Mouse (Mus musculus) MEL (cell line): ENCODE results near the gene Gpx1. TPM values are rescaled to one million over a fixed set of nuclear protein-coding genes. Genes with fewer than 3 reads are reported as not detected.

ENCODE experiments used
- DNase-seq: peaks from one replicate; pipeline ENCODE4 v3.0.0; 2011; ENCODE audit warnings: low read depth, low spot score
- H3K27ac ChIP-seq: 2 replicates; pipeline ENCODE4 v1.5.1; 2012; ENCODE audit warnings: low read depth, mild to moderate bottlenecking, control low read depth, low read length, moderate library complexity; ENCODE audit not compliant: control insufficient read depth
- H3K27me3 ChIP-seq, 2 experiments: fragments of 150-350 bp in 1 of 2; sonication (generic) in 1 of 2; 2 replicates each; pipeline ENCODE4 v1.6.1; 2012; ENCODE audit warnings: low read length in 2 of 2, mild to moderate bottlenecking in 2 of 2, improper control_type of control experiment in 1 of 2, moderate library complexity in 1 of 2; ENCODE audit not compliant: insufficient read depth in 2 of 2, control insufficient read depth in 1 of 2
- H3K36me3 ChIP-seq, 2 experiments: 2 replicates each; pipeline ENCODE4 v1.6.1; 2012 to 2014; ENCODE audit warnings: low read length in 2 of 2, improper control_type of control experiment in 1 of 2, inconsistent platforms in 1 of 2, mild to moderate bottlenecking in 1 of 2; ENCODE audit not compliant: insufficient read depth in 2 of 2, control insufficient read depth in 1 of 2
- H3K4me1 ChIP-seq, 2 experiments: fragments of 150-350 bp in 1 of 2; sonication (generic) in 1 of 2; 2 replicates each; pipeline ENCODE4 v1.6.1; 2012; ENCODE audit warnings: low read length in 2 of 2, improper control_type of control experiment in 1 of 2, mild to moderate bottlenecking in 1 of 2; ENCODE audit not compliant: insufficient read depth in 2 of 2, control insufficient read depth in 1 of 2
- H3K4me3 ChIP-seq, 2 experiments: fragments of 150-350 bp in 1 of 2; sonication (generic) in 1 of 2; 2 replicates each; pipeline ENCODE4 v1.5.1; 2012; ENCODE audit warnings: low read depth in 2 of 2, low read length in 2 of 2, mild to moderate bottlenecking in 2 of 2, moderate library complexity in 2 of 2, control low read depth in 1 of 2, improper control_type of control experiment in 1 of 2; ENCODE audit not compliant: control insufficient read depth in 1 of 2, insufficient read depth in 1 of 2
- H3K79me2 ChIP-seq: 2 replicates; pipeline ENCODE4 v1.6.1; 2012; ENCODE audit warnings: mild to moderate bottlenecking, low read length, moderate library complexity; ENCODE audit not compliant: control insufficient read depth, poor library complexity, insufficient read depth
- H3K9ac ChIP-seq: 2 replicates; pipeline ENCODE4 v1.6.1; 2012; ENCODE audit warnings: low read depth, mild to moderate bottlenecking, control low read depth, low read length, moderate library complexity; ENCODE audit not compliant: control insufficient read depth, poor library complexity, severe bottlenecking
- H3K9me3 ChIP-seq: fragments of 150-350 bp; sonication (generic); replicated peaks from 2 replicates; pipeline ENCODE4 v1.6.1; 2012; ENCODE audit warnings: mild to moderate bottlenecking, low read length, improper control_type of control experiment, moderate library complexity; ENCODE audit not compliant: insufficient read depth
- BHLHE40 ChIP-seq: IDR thresholded peaks from 2 replicates; pipeline ENCODE4 v1.6.1; 2012; ENCODE audit warnings: low read depth, mild to moderate bottlenecking, inconsistent platforms, low read length, improper control_type of control experiment, borderline replicate concordance
- CHD1 ChIP-seq: IDR thresholded peaks from 2 replicates; pipeline ENCODE4 v1.6.1; 2012; ENCODE audit warnings: low read depth, mild to moderate bottlenecking, inconsistent platforms, low read length, improper control_type of control experiment
- CTCF ChIP-seq, 3 experiments: IDR thresholded peaks in 2 of 3; conservative IDR thresholded peaks in 1 of 3; 2 replicates each; pipeline ENCODE4 v1.5.1; 2011 to 2012; ENCODE audit warnings: low read length in 3 of 3, low read depth in 2 of 3, mild to moderate bottlenecking in 2 of 3, improper control_type of control experiment in 1 of 3, inconsistent platforms in 1 of 3, mixed read lengths in 1 of 3, moderate library complexity in 1 of 3; ENCODE audit not compliant: control insufficient read depth in 1 of 3, insufficient read depth in 1 of 3, poor library complexity in 1 of 3, severe bottlenecking in 1 of 3
- E2F4 ChIP-seq: IDR thresholded peaks from 2 replicates; pipeline ENCODE4 v1.6.1; 2011; ENCODE audit warnings: low read depth, low read length, improper control_type of control experiment, borderline replicate concordance
- ELF1 ChIP-seq: IDR thresholded peaks from 2 replicates; pipeline ENCODE4 v1.6.1; 2014; ENCODE audit warnings: low read depth, mild to moderate bottlenecking, inconsistent platforms, low read length, improper control_type of control experiment, moderate library complexity
- EP300 ChIP-seq, 2 experiments: IDR thresholded peaks; 2 replicates each; pipeline ENCODE4 v1.6.1; 2011; ENCODE audit warnings: improper control_type of control experiment in 2 of 2, low read length in 2 of 2, low read depth in 1 of 2, mild to moderate bottlenecking in 1 of 2
- ETS1 ChIP-seq: IDR thresholded peaks from 2 replicates; pipeline ENCODE4 v1.6.1; 2012; ENCODE audit warnings: low read depth, mild to moderate bottlenecking, inconsistent platforms, low read length, improper control_type of control experiment, moderate library complexity
- JUND ChIP-seq: IDR thresholded peaks from 2 replicates; pipeline ENCODE4 v1.6.1; 2011; ENCODE audit warnings: low read depth, mild to moderate bottlenecking, improper control_type of control experiment, low read length
- MAFK ChIP-seq: IDR thresholded peaks from 2 replicates; pipeline ENCODE4 v1.6.1; 2011; ENCODE audit warnings: low read depth, mild to moderate bottlenecking, low read length, improper control_type of control experiment, borderline replicate concordance
- MAZ ChIP-seq: IDR thresholded peaks from 2 replicates; pipeline ENCODE4 v1.6.1; 2012; ENCODE audit warnings: low read depth, mild to moderate bottlenecking, inconsistent platforms, low read length, improper control_type of control experiment
- MEF2A ChIP-seq: IDR thresholded peaks from 2 replicates; pipeline ENCODE4 v1.6.1; 2014; ENCODE audit warnings: low read depth, mild to moderate bottlenecking, inconsistent platforms, low read length, improper control_type of control experiment; ENCODE audit not compliant: poor library complexity, insufficient replicate concordance, severe bottlenecking; ENCODE audit errors: extremely low read depth
- MXI1 ChIP-seq: IDR thresholded peaks from 2 replicates; pipeline ENCODE4 v1.6.1; 2011; ENCODE audit warnings: mild to moderate bottlenecking, low read depth, low read length, improper control_type of control experiment
- NELFE ChIP-seq: IDR thresholded peaks from 2 replicates; pipeline ENCODE4 v1.6.1; 2011; ENCODE audit warnings: low read depth, low read length, improper control_type of control experiment
- POLR2AphosphoS2 ChIP-seq: IDR thresholded peaks from 2 replicates; pipeline ENCODE4 v1.6.1; 2011; ENCODE audit warnings: low read length, improper control_type of control experiment
- POLR2AphosphoS5 ChIP-seq: IDR thresholded peaks from 2 replicates; pipeline ENCODE4 v1.6.1; 2012; ENCODE audit warnings: low read depth, borderline replicate concordance, mild to moderate bottlenecking, inconsistent platforms, low read length, moderate library complexity, mixed read lengths
- RAD21 ChIP-seq: IDR thresholded peaks from 2 replicates; pipeline ENCODE4 v1.6.1; 2011; ENCODE audit warnings: mild to moderate bottlenecking, low read depth, low read length, improper control_type of control experiment
- RCOR1 ChIP-seq: IDR thresholded peaks from 2 replicates; pipeline ENCODE4 v1.6.1; 2012; ENCODE audit warnings: low read depth, mild to moderate bottlenecking, inconsistent platforms, low read length, improper control_type of control experiment
- SIN3A ChIP-seq: IDR thresholded peaks from 2 replicates; pipeline ENCODE4 v1.6.1; 2012; ENCODE audit warnings: low read length, improper control_type of control experiment, inconsistent platforms
- SMC3 ChIP-seq: IDR thresholded peaks from 2 replicates; pipeline ENCODE4 v1.6.1; 2011; ENCODE audit warnings: low read depth, low read length, improper control_type of control experiment
- TBP ChIP-seq: IDR thresholded peaks from 2 replicates; pipeline ENCODE4 v1.8.0; 2011; ENCODE audit warnings: low read depth, low read length, improper control_type of control experiment
- TCF12 ChIP-seq: IDR thresholded peaks from 2 replicates; pipeline ENCODE4 v1.6.1; 2014; ENCODE audit warnings: low read depth, mild to moderate bottlenecking, inconsistent platforms, low read length, improper control_type of control experiment, moderate library complexity
- UBTF ChIP-seq: IDR thresholded peaks from 2 replicates; pipeline ENCODE4 v1.6.1; 2012; ENCODE audit warnings: low read depth, mild to moderate bottlenecking, inconsistent platforms, low read length, improper control_type of control experiment, moderate library complexity, borderline replicate concordance; ENCODE audit not compliant: insufficient read depth
- USF1 ChIP-seq: IDR thresholded peaks from 2 replicates; pipeline ENCODE4 v1.6.1; 2014; ENCODE audit warnings: low read depth, mild to moderate bottlenecking, inconsistent platforms, low read length, improper control_type of control experiment, moderate library complexity
- ZC3H11A ChIP-seq: IDR thresholded peaks from 2 replicates; pipeline ENCODE4 v1.6.1; 2012; ENCODE audit warnings: low read depth, mild to moderate bottlenecking, inconsistent platforms, low read length, improper control_type of control experiment
- ZKSCAN1 ChIP-seq: IDR thresholded peaks from 2 replicates; pipeline ENCODE4 v1.6.1; 2012; ENCODE audit warnings: low read depth, mild to moderate bottlenecking, inconsistent platforms, low read length, improper control_type of control experiment, moderate library complexity
- ZMIZ1 ChIP-seq: IDR thresholded peaks from 2 replicates; pipeline ENCODE4 v1.6.1; 2012; ENCODE audit warnings: low read depth, mild to moderate bottlenecking, inconsistent platforms, low read length, improper control_type of control experiment, moderate library complexity
- ZNF384 ChIP-seq: IDR thresholded peaks from 2 replicates; pipeline ENCODE4 v1.6.1; 2012; ENCODE audit warnings: low read depth, mild to moderate bottlenecking, inconsistent platforms, low read length, improper control_type of control experiment
- polyA plus RNA-seq, 2 experiments: library from polyadenylated mRNA; stranded (reverse) in 1 of 2; unstranded in 1 of 2; fragments of >175 nt in 1 of 2; fragments of >200 nt in 1 of 2; gene quantifications; 2 replicates each; pipeline versions ENCODE4 v1.2.1 to v1.2.4; 2012; ENCODE audit warnings: low replicate concordance in 2 of 2, low read depth in 1 of 2; ENCODE audit not compliant: insufficient read length in 2 of 2, insufficient read depth in 1 of 2, missing spikeins in 1 of 2
- total RNA-seq: library from RNA; depleted of rRNA; stranded (reverse); fragments of 300-350 nt; gene quantifications from 2 replicates; pipeline ENCODE4 v1.2.3, GENCODE M21; 2012

Gpx1 gene
- total and polyA plus RNA-seq, 3 experiments: 1,085 to 1,351 (median 1,266) TPM

DNA sequence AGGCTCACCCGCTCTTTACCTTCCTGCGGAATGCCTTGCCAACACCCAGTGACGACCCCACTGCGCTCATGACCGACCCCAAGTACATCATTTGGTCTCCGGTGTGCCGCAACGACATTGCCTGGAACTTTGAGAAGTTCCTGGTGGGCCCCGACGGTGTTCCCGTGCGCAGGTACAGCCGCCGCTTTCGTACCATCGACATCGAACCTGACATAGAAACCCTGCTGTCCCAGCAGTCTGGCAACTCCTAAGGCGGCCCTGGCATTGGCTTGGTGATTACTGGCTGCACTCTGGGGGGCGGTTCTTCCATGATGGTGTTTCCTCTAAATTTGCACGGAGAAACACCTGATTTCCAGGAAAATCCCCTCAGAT is 1.2 kb downstream of the Gpx1 start:
- DNase-seq: peak; percentile 69
- peak overlapping the region; percentile 98 for H3K27ac ChIP-seq
- peaks cover 0 to 43% of the 10 kb centered on the region in 2 experiments; a peak in 2 of 4 replicates for H3K36me3 ChIP-seq
- peak; percentile 6; the same call in 1 of the 2 replicates for TF ChIP-seq POLR2AphosphoS5
- 0 out of 2 replicates have a peak, but pooled peaks have one; percentile 9 for TF ChIP-seq TCF12
- TF ChIP-seq UBTF: no peak
- peak; percentile 62; the same call in 1 of the 2 replicates for TF ChIP-seq CHD1
- no peak; the same call in 1 of the 2 replicates for TF ChIP-seq ZMIZ1
- H3K27me3 ChIP-seq: no peaks in the 10 kb centered on the region
- peaks cover 17% of the 10 kb centered on the region for H3K79me2 ChIP-seq
- peaks cover 21 to 46% of the 10 kb centered on the region in 2 experiments for H3K4me1 ChIP-seq
- peak overlapping the region; percentile 92 for H3K9ac ChIP-seq
- H3K4me3 ChIP-seq: peak overlapping the region; percentile 76 to 79
- H3K9me3 ChIP-seq: no peaks in the 10 kb centered on the region

DNA sequence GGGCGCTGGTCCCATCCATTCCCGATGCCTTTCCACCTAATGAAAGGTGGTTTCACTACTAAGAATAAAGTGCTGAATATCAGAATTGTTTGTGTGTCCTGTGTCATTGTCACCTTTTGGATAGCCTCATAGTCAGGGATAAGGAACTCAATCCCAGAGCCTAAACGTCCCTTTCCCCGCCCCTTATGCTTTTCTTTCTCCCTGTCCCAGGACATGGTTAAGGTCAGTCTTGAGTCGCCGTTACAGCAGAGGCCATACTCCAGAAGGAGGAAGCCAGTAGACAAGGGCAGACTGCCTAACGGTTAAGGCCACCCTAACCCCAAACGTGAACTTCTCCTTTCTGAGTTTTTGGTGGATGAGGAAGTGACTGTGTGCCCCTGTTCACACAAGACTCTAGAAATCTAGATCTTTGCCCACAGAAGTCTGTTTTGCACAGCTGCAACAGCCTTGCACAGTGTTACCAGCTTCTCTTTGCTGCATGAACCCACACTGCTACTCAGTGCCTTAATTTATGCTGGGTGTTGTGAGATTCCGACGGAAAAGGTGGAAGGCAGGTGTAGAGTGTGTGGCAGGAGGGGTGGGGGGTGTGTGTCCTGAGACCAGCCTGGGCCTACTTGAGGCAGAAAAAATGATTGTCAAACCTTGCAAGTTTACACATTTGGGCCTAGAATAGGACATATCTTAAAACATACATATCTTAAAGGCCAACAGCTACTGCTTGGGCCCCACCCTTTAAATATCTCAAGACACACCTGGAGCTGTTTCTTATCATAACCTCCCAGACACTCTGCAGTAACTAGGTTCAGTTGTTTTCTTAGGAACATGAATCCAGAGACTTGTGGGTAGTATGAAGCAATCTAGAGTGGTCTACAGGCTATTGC is 1.8 kb downstream of the Gpx1 start:
- Histone ChIP-seq H3K79me2 (peaks cover 17% of the 10 kb centered on the region), H3K4me3 (peak overlapping the region; percentile 76 to 79), H3K9me3 (no peaks in the 10 kb centered on the region), H3K27ac (peak overlapping the region; percentile 98), H3K36me3 (peaks cover 0 to 47% of the 10 kb centered on the region in 2 experiments; a peak in 2 of 4 replicates), H3K27me3 (no peaks in the 10 kb centered on the region), H3K4me1 (peaks cover 23 to 51% of the 10 kb centered on the region in 2 experiments), H3K9ac (peak overlapping the region; percentile 92)
- peak; percentile 95 for DNase-seq
- peak; percentile 100 for TF ChIP-seq TCF12
- peak; percentile 82 for TF ChIP-seq MAFK
- peak; percentile 99 for TF ChIP-seq POLR2AphosphoS2
- TF ChIP-seq EP300 (IDR thresholded peaks at IDR 0.05; ENCODE audit: low read depth in 1 of 2, low read length in 2 of 2): peak; percentile 98 to 99
- TF ChIP-seq POLR2AphosphoS5: peak; percentile 83
- TF ChIP-seq CTCF (IDR thresholded peaks at IDR 0.05 in 2 of 3, conservative IDR thresholded peaks at IDR 0.05 in 1 of 3; ENCODE audit: control insufficient read depth in 1 of 3, insufficient read depth in 1 of 3, low read depth in 2 of 3, low read length in 3 of 3, poor library complexity in 1 of 3, severe bottlenecking in 1 of 3): no peak
- TF ChIP-seq USF1: no peak
- TF ChIP-seq MEF2A: peak; percentile 75; the same call in 1 of the 2 replicates
- TF ChIP-seq MXI1: peak; percentile 57
- TF ChIP-seq ZC3H11A: no peak
- no peak for TF ChIP-seq ZKSCAN1
- TF ChIP-seq ZNF384: peak; percentile 72
- peak; percentile 97 for TF ChIP-seq ETS1
- TF ChIP-seq BHLHE40: peak; percentile 61; the same call in 1 of the 2 replicates
- TF ChIP-seq SIN3A: peak; percentile 89
- TF ChIP-seq SMC3: 0 out of 2 replicates have a peak, but pooled peaks have one; percentile 23
- peak; percentile 32; the same call in 1 of the 2 replicates for TF ChIP-seq JUND
- TF ChIP-seq ELF1: peak; percentile 71; the same call in 1 of the 2 replicates
- TF ChIP-seq TBP: peak; percentile 54; the same call in 1 of the 2 replicates
- TF ChIP-seq NELFE: peak; percentile 41
- TF ChIP-seq RAD21: no peak
- peak; percentile 85 for TF ChIP-seq ZMIZ1
- TF ChIP-seq E2F4: no peak
- TF ChIP-seq RCOR1: peak; percentile 91
- peak; percentile 91 for TF ChIP-seq MAZ
